Mouse (Mus musculus): Measurements from ENCODE around the gene Pah. TPM values are rescaled to one million over a fixed set of nuclear protein-coding genes. Genes with fewer than 3 reads are reported as not detected.

Gene Pah
- polyA plus RNA-seq, 1 experiment, result 0.79 TPM

DNA sequence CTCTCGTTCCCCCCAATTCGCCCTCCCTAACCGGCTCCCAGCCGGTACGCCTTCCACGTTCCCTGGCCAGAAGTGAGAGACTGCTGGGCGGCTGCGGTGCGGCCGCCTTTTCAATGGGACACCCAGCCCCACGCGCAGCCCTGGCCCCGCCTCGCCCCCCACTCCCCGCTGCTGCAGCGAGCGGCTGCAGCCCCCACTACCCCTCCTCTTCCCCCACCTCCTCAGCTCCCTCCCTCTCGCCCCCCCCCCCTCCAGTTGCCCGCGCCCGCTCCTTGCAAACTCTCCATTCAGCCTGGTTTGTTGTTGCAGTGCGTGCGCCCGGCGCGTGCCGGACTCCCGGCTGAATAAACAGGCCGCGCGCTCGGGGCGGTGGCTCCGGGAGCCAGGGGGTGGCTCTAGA, 28.0 kb upstream of the Pah start, which contains the start of gene Ascl1:
Ascl1 (minus strand) TSS at position 85 of the 400 bp plus-strand sequence.
- Histone ChIP-seq H3K27me3 (ENCODE audit: control insufficient read depth, insufficient read depth, low read length) (peaks cover 10% of the 10 kb centered on the region), H3K27ac (ENCODE audit: insufficient read depth, low read length) (no peak within 1 kb of the TSS), H3K4me3 (ENCODE audit: extremely low read depth, insufficient read depth, insufficient read length) (no peak within 1 kb of the TSS), H3K4me1 (ENCODE audit: control insufficient read depth, insufficient read depth, insufficient read length) (no peaks in the 10 kb centered on the region), H3K36me3 (ENCODE audit: control insufficient read depth, insufficient read depth, low read length) (no peaks in the 10 kb centered on the region)
- DNase-seq (ENCODE audit: low read depth in 1 of 2, low spot score in 2 of 2), result no peak
- 1% methylated on average over 33 of the region's 34 CpGs for WGBS
- no peak for TF ChIP-seq CTCF (IDR thresholded peaks at IDR 0.05; ENCODE audit: extremely low read depth, insufficient read depth, insufficient read length, insufficient replicate concordance)
- TF ChIP-seq POLR2A (IDR thresholded peaks at IDR 0.05; ENCODE audit: low read depth, low read length), result no peak

DNA sequence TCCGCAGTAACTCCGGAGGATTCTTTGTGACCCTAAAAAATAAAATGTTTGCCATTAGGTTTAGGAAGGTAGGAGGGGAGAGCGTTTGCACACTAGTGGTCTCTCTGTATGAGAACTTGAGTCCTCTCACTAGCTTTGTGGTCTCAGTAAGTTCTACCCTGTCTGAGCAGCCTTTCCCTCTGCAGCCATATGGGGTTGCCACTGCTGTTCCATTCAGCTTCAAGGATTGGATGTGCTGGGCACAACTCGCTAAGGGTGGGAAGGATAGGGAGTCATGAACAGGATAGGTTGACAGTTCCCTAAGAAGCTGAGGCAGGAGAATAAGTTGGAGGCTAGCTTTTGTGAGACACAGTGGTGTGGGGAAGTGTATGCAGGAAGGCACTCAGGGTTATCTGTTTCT, 27.4 kb upstream of the Pah start:
- H3K4me3 ChIP-seq (ENCODE audit: extremely low read depth, insufficient read depth, insufficient read length), result no peak overlapping the region
- H3K36me3 ChIP-seq (ENCODE audit: control insufficient read depth, insufficient read depth, low read length), result no peaks in the 10 kb centered on the region
- WGBS, result 5% methylated on average over 4 of the region's 4 CpGs
- no peaks in the 10 kb centered on the region for H3K4me1 ChIP-seq (ENCODE audit: control insufficient read depth, insufficient read depth, insufficient read length)
- no peak for TF ChIP-seq CTCF (IDR thresholded peaks at IDR 0.05; ENCODE audit: extremely low read depth, insufficient read depth, insufficient read length, insufficient replicate concordance)
- no peak for TF ChIP-seq POLR2A (IDR thresholded peaks at IDR 0.05; ENCODE audit: low read depth, low read length)
- no peak for DNase-seq (ENCODE audit: low read depth in 1 of 2, low spot score in 2 of 2)
- no peak overlapping the region for H3K27ac ChIP-seq (ENCODE audit: insufficient read depth, low read length)
- H3K27me3 ChIP-seq (ENCODE audit: control insufficient read depth, insufficient read depth, low read length), result peaks cover 7% of the 10 kb centered on the region

DNA sequence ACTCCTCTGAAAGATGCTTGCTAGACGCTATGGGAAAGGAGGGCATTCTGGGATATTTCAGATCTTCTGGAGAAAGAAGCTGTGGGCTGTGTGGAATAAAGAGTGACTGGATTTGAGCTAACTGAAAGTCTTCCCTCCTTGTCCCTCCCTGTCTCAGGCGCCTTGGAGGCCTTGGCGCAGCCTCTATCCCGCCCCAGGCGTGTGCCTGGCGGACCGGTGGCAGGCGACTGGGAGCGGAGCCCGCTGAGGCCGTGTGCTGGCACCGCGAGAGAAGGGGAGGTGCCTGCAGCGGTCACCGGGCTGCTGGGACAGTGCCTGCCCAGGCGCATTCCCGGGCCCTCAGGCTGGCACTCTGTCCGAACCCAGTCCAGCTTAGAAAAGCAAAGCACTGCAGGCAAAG, 27.0 kb upstream of the Pah start:
- TF ChIP-seq POLR2A (IDR thresholded peaks at IDR 0.05; ENCODE audit: low read depth, low read length) (no peak), CTCF (IDR thresholded peaks at IDR 0.05; ENCODE audit: extremely low read depth, insufficient read depth, insufficient read length, insufficient replicate concordance) (no peak)
- 8% methylated on average over 18 of the region's 18 CpGs for WGBS
- no peak for DNase-seq (ENCODE audit: low read depth in 1 of 2, low spot score in 2 of 2)
- Histone ChIP-seq H3K36me3 (ENCODE audit: control insufficient read depth, insufficient read depth, low read length) (no peaks in the 10 kb centered on the region), H3K27me3 (ENCODE audit: control insufficient read depth, insufficient read depth, low read length) (peaks cover 5% of the 10 kb centered on the region), H3K4me3 (ENCODE audit: extremely low read depth, insufficient read depth, insufficient read length) (no peak overlapping the region), H3K4me1 (ENCODE audit: control insufficient read depth, insufficient read depth, insufficient read length) (no peaks in the 10 kb centered on the region), H3K27ac (ENCODE audit: insufficient read depth, low read length) (no peak overlapping the region)

DNA sequence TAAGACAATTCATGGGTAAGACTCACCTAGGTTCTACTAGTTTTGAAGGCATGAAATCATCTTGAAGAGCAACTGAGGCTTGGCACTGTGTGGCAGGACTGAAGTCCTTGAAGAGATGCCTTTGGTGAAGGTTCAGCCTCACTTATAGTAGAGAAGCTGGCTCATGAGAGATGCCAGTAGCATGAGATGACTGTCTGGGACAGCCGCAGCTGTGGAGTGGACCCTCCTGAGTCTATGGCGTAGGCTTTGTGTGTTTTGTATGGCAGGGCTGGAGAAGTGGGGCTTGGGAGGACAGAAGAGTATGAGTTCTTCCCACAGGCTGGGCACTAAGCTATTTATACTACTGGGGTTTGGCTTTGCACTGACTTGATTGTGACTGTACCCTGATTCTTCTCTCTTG, 24.5 kb upstream of the Pah start:
- 90% methylated on average over 2 of the region's 2 CpGs for WGBS
- TF ChIP-seq CTCF (IDR thresholded peaks at IDR 0.05; ENCODE audit: extremely low read depth, insufficient read depth, insufficient read length, insufficient replicate concordance) (no peak), POLR2A (IDR thresholded peaks at IDR 0.05; ENCODE audit: low read depth, low read length) (no peak)

DNA sequence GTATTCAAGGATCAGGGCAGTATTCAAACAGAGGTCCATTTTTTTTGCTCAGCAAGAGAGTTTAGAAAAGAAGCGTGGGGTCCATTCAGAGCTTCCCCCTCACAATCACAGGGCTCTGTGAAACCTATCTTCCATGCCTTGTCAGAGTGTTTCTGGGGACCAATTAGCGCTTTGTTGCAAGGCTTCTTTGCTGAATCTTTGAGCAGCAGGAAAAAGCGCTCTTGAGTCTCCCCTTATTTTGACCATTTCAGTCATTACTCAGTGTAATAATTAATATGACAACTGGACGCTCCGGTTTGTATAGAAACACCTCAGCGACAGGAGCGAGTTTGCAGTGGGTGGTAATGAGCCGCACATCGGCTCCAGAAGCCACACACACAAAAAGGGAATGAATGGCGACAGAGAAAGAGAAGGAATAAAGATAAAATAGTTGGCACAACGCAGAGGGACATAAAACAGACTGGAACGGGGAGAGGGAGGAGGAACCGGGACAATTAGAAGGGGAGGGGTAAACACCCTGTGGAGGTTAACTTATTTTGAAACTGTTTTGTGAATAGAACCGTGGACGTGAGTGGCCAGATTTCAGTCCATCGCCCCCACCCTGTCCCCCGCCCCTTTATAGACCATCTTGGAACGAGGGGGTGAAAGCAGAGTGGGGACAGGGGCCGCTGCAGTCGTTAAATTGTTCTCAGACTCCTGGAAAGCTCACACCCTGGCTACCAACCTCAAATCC, 20.5 kb upstream of the Pah start:
- H3K36me3 ChIP-seq (ENCODE audit: control insufficient read depth, insufficient read depth, low read length), result no peaks in the 10 kb centered on the region
- 25% methylated on average over 20 of the region's 20 CpGs for WGBS

More for the DNA sequence above, 24.5 kb upstream of the Pah start:
- no peaks in the 10 kb centered on the region for H3K36me3 ChIP-seq (ENCODE audit: control insufficient read depth, insufficient read depth, low read length)
- H3K4me3 ChIP-seq (ENCODE audit: extremely low read depth, insufficient read depth, insufficient read length), result no peak overlapping the region
- no peaks in the 10 kb centered on the region for H3K4me1 ChIP-seq (ENCODE audit: control insufficient read depth, insufficient read depth, insufficient read length)
- no peak overlapping the region for H3K27ac ChIP-seq (ENCODE audit: insufficient read depth, low read length)
- DNase-seq (ENCODE audit: low read depth in 1 of 2, low spot score in 2 of 2), result no peak
- H3K27me3 ChIP-seq (ENCODE audit: control insufficient read depth, insufficient read depth, low read length), result peaks cover 5% of the 10 kb centered on the region

DNA sequence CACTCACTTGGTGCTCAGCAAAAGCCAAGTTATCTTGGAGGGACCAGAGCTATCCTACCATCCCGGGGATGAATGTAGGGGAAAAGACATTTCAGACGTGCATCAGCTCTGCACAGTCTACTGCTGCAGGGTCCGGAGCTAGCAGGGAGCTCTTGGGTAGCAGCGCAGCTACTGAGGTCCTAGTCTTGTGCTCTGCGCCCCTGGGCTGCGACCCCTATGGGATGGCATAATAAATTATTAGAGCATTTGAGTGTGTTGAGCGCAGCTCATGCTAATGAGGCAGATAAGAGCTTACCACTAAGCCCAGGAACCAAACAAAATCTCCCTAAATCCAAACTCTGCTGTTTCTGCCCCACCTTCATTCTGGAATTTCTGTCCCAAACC, 19.9 kb upstream of the Pah start:
- 17% methylated on average over 7 of the region's 7 CpGs for WGBS
- no peaks in the 10 kb centered on the region for H3K27me3 ChIP-seq (ENCODE audit: control insufficient read depth, insufficient read depth, low read length)
- TF ChIP-seq CTCF (IDR thresholded peaks at IDR 0.05; ENCODE audit: extremely low read depth, insufficient read depth, insufficient read length, insufficient replicate concordance), result no peak
- no peak for TF ChIP-seq POLR2A (IDR thresholded peaks at IDR 0.05; ENCODE audit: low read depth, low read length)

More for the DNA sequence above, 20.5 kb upstream of the Pah start:
- Histone ChIP-seq H3K27me3 (ENCODE audit: control insufficient read depth, insufficient read depth, low read length) (no peaks in the 10 kb centered on the region), H3K4me3 (ENCODE audit: extremely low read depth, insufficient read depth, insufficient read length) (no peak overlapping the region), H3K27ac (ENCODE audit: insufficient read depth, low read length) (no peak overlapping the region), H3K4me1 (ENCODE audit: control insufficient read depth, insufficient read depth, insufficient read length) (no peaks in the 10 kb centered on the region)
- no peak for DNase-seq (ENCODE audit: low read depth in 1 of 2, low spot score in 2 of 2)
- TF ChIP-seq CTCF (IDR thresholded peaks at IDR 0.05; ENCODE audit: extremely low read depth, insufficient read depth, insufficient read length, insufficient replicate concordance) (no peak), POLR2A (IDR thresholded peaks at IDR 0.05; ENCODE audit: low read depth, low read length) (no peak)

DNA sequence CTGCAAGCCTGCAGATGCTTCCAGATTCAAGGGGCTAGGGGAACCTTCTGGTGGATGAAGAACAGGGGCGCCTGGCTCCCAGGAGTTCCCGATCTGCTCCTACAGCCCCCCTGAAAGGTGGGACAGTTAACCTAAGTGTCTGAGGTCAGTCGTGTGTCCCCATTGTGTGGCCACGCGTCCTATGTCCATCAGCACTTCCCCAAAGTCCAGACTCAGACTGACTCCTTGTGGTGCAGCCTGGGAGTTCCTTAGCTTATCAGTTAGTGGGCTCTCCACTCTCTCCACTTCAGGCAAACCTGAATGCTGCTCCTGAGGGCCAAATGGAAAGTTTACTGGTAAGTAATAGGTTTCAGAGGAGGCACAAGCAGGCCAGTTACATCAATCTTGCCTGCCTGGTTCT, 19.3 kb upstream of the Pah start:
- Histone ChIP-seq H3K27me3 (ENCODE audit: control insufficient read depth, insufficient read depth, low read length) (no peaks in the 10 kb centered on the region), H3K4me3 (ENCODE audit: extremely low read depth, insufficient read depth, insufficient read length) (no peak overlapping the region), H3K4me1 (ENCODE audit: control insufficient read depth, insufficient read depth, insufficient read length) (no peaks in the 10 kb centered on the region), H3K27ac (ENCODE audit: insufficient read depth, low read length) (no peak overlapping the region), H3K36me3 (ENCODE audit: control insufficient read depth, insufficient read depth, low read length) (no peaks in the 10 kb centered on the region)
- DNase-seq (ENCODE audit: low read depth in 1 of 2, low spot score in 2 of 2), result no peak
- no peak for TF ChIP-seq CTCF (IDR thresholded peaks at IDR 0.05; ENCODE audit: extremely low read depth, insufficient read depth, insufficient read length, insufficient replicate concordance)
- TF ChIP-seq POLR2A (IDR thresholded peaks at IDR 0.05; ENCODE audit: low read depth, low read length), result no peak
- WGBS, result 17% methylated on average over 5 of the region's 5 CpGs

More for the DNA sequence above, 19.9 kb upstream of the Pah start:
- DNase-seq (ENCODE audit: low read depth in 1 of 2, low spot score in 2 of 2), result no peak
- Histone ChIP-seq H3K27ac (ENCODE audit: insufficient read depth, low read length) (no peak overlapping the region), H3K36me3 (ENCODE audit: control insufficient read depth, insufficient read depth, low read length) (no peaks in the 10 kb centered on the region), H3K4me1 (ENCODE audit: control insufficient read depth, insufficient read depth, insufficient read length) (no peaks in the 10 kb centered on the region), H3K4me3 (ENCODE audit: extremely low read depth, insufficient read depth, insufficient read length) (no peak overlapping the region)

Measured in spleen, adult 2 months (tissue).